Mouse (Mus musculus): ENCODE data around the gene Dapk2.

Gene Dapk2

GRCm38 (mm10) chr9:66157958-66158830, at the start of gene Dapk2:
TSS of gene Dapk2 (plus strand) at chr9:66158223.
- peak; percentile 66 for DNase-seq (ENCODE audit: low spot score)

GRCm38 (mm10) chr9:66109574-66109973, 48.4 kb upstream of the Dapk2 start:
- no peak for DNase-seq (ENCODE audit: low spot score)

GRCm38 (mm10) chr9:66110126-66110525, 47.9 kb upstream of the Dapk2 start:
- no peak for DNase-seq (ENCODE audit: low spot score)

DNA sequence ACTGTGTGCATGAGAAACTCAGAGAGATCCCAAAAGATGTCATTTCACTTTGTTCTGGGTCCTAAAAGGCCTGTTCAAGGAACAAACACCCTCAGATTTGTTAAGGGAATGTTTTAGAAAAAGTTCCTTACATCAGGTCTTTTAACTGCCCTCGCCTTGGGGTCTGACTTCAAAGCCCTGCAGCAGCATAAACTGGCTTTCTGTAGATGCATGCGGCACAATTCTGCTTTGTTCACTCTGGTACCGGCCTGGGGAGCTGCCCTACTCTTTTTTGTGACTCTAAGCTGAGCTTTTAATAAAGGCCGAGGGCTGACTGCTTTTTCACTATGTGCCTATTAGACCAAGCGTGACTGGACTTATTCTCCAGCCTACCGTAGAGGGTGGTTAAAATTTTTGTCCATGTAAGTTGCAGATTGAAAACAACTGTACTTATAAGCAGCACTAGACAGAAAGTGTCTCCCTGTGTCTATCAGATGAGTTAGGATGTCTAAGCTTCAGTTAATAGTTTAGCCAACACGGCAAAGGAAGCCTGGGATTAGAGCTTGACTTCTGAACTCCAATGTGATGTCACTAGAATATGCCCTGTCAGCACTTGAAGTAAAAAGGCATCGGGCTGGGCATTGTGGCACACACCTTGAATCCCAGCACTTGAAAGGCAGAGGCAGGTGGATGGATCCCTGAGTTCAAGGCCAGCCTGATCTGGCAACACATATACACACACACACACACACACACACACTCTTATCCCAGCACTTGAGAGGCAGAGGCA, 47.2 kb upstream of the Dapk2 start:
- no peak for DNase-seq (ENCODE audit: low spot score)

- no peak for DNase-seq (ENCODE audit: low spot score)
Measured at GRCm38 (mm10) chr9:66114341-66114740, 43.7 kb upstream of the Dapk2 start.

DNA sequence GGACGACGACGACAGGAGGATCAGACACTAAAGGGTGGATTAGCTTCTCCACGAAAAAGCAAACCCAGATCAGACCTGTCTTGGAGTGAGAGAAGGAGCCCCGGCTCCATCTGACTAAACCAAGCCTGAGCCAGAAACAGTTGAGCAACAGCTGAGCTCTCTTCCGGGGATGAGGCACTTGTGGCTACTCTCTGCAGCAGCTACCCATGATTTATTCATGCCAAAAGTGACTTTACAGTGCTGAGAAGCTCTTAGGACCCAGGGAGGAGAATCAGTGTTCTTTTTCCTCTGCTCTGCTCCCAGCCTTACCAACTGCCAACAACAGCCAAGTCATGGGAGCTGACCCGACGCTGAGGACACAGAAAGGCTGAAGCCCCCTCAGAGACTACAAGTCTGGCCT, 41.1 kb upstream of the Dapk2 start:
- DNase-seq (ENCODE audit: low spot score) = no peak

GRCm38 (mm10) chr9:66119498-66119897, 38.5 kb upstream of the Dapk2 start:
- no peak for DNase-seq (ENCODE audit: low spot score)

GRCm38 (mm10) chr9:66120106-66120505, 37.9 kb upstream of the Dapk2 start:
- no peak for DNase-seq (ENCODE audit: low spot score)

GRCm38 (mm10) chr9:66120945-66121344, 37.1 kb upstream of the Dapk2 start:
- no peak for DNase-seq (ENCODE audit: low spot score)

GRCm38 (mm10) chr9:66121421-66121820, 36.6 kb upstream of the Dapk2 start:
- DNase-seq (ENCODE audit: low spot score) = no peak

- DNase-seq (ENCODE audit: low spot score) = no peak
Measured at GRCm38 (mm10) chr9:66123648-66124047, 34.4 kb upstream of the Dapk2 start.

- peak; percentile 7 for DNase-seq (ENCODE audit: low spot score)
Measured at GRCm38 (mm10) chr9:66124111-66124531, 33.9 kb upstream of the Dapk2 start.

GRCm38 (mm10) chr9:66124681-66125542, 33.1 kb upstream of the Dapk2 start:
- peak; percentile 77 for DNase-seq (ENCODE audit: low spot score)

DNA sequence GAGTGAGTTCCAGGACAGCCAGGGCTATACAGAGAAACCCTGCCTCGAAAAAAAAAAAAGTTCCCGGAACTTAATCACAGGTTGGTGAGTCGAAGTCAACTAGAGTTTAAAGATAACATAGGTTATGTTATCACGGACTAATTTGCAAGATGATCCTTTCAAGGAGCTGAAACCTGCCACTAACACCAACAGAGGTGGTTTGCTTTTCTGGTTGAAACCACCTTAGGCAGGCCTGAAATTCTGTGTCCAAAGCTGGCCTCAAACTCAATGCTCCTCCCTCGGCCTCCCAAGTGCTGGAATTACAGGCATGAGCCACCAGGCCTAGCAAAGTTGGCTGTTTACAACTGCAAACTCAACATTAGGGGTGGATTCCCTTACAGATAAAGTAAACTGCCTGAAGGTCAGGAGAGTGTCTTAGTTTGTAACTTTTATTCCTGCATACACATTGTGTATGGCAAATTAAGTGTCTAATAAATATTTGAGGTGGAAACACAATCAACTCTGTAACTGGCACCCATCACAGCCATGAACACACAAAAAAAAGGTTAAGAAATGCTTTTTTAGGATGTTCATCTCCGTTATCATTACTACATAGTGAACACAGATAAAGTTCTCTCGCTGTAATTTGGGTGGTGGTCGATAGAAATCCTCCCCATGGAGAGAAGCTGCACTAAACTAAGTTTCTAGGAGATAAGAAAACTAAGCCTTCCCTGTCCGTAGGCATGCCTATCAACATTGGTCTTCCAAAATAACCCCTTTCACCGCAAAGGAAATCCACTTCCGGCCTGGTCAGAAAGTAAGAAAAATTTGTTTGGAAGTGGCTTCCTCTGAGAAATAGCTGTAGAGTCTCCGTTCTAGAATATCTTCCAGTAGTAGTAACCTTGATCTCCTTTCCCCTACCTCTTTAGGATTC, 32.2 kb upstream of the Dapk2 start:
- no peak for DNase-seq (ENCODE audit: low spot score)

DNA sequence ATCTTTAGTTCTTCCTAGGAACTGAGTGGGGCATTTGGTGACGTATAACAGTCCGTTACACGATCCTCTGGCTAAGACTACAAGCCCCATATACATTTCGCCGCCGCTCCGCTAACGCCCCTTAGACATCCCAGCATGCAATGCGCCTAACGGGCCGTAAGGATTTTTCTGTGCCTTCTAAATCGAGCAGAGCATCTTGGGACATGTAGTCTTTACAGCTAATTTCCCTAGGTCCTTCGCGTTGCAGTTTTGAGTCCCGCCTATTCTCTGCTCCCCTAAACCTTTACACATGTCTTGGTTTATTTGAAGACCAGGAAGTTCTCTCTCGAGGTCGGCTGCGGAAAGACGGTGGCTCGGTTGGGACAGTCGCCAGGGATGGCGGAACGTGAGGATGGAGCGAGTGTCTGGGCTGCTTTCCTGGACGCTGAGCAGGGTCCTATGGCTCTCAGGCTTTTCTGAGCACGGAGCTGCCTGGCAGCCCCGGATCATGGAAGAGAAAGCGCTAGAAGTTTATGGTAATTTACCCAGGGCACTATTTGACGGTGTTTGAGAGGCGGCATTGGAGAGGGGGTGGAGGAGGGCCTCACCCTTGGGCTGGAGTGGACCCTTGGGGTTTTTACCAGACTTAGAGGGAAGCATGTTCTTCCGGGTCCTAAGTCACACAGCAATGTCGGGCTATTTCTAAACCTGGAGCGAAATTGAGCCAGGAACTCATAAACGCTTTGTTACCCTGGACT, 31.4 kb upstream of the Dapk2 start, which contains the start of the genes Snx1 and Ciao2a:
Gene Snx1, minus strand, starts transcription at position 132 of the 737 bp plus-strand sequence.
Gene Ciao2a, plus strand, starts transcription at position 156 of the 737 bp plus-strand sequence.
- peak; percentile 64 for DNase-seq (ENCODE audit: low spot score)

DNA sequence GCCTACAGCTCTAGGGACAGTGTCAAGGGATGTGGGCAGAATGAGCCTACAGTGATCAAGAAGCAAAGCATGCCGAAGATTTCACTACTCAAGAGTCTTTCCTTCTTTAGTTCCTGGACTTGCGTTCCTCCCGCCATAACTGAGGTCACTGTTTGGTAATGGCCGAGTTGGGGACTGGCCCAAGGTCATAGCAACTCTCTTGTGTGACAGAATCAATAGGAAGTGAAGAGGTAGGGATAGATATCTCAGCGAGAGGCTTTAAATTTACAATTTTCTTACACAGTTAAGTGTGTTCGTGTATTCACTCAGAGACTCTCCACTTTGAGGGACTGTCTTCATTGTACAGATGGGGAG, 30.9 kb upstream of the Dapk2 start:
- DNase-seq (ENCODE audit: low spot score) = no peak

GRCm38 (mm10) chr9:66127884-66128283, 30.1 kb upstream of the Dapk2 start:
- DNase-seq (ENCODE audit: low spot score) = no peak

- no peak for DNase-seq (ENCODE audit: low spot score)
Measured at GRCm38 (mm10) chr9:66131466-66131865, 26.6 kb upstream of the Dapk2 start.

GRCm38 (mm10) chr9:66135967-66136366, 22.1 kb upstream of the Dapk2 start:
- no peak for DNase-seq (ENCODE audit: low spot score)

- no peak for DNase-seq (ENCODE audit: low spot score)
Measured at GRCm38 (mm10) chr9:66138193-66138592, 19.8 kb upstream of the Dapk2 start.

Measured in ovary, postnatal 10 days (tissue).